Mouse (Mus musculus) A20 (cell line): Measurements from ENCODE around the gene Tmod3.

Experiments used
- DNase-seq: peaks from one replicate; pipeline ENCODE4 v3.0.0-alpha.2; 2011; ENCODE audit warnings: low read depth, low spot score

Gene Tmod3

GRCm38 (mm10) chr9:75559512-75560012 lies at the start of gene Tmod3:
TSS of gene Tmod3 (minus strand) at chr9:75559657.
- peak; percentile 95 for DNase-seq

- no peak for DNase-seq
Measured at GRCm38 (mm10) chr9:75607496-75607895, 48.0 kb upstream of the Tmod3 start.

GRCm38 (mm10) chr9:75601510-75601909 lies 42.1 kb upstream of the Tmod3 start:
- DNase-seq = no peak

GRCm38 (mm10) chr9:75600166-75600934 lies 40.9 kb upstream of the Tmod3 start:
- DNase-seq = no peak

GRCm38 (mm10) chr9:75599191-75599841 lies 39.9 kb upstream of the Tmod3 start:
- DNase-seq = peak; percentile 8

- DNase-seq = no peak
Measured at GRCm38 (mm10) chr9:75597596-75597995, 38.1 kb upstream of the Tmod3 start.

- no peak for DNase-seq
Measured at GRCm38 (mm10) chr9:75597036-75597435, 37.6 kb upstream of the Tmod3 start.

GRCm38 (mm10) chr9:75593481-75593880 lies 34.0 kb upstream of the Tmod3 start:
- DNase-seq = no peak

GRCm38 (mm10) chr9:75589850-75590790 lies 30.7 kb upstream of the Tmod3 start:
- DNase-seq = no peak

- DNase-seq = peak; percentile 51
Measured at GRCm38 (mm10) chr9:75581694-75582350, 22.4 kb upstream of the Tmod3 start.

GRCm38 (mm10) chr9:75579321-75579720 lies 19.9 kb upstream of the Tmod3 start:
- DNase-seq = no peak

- no peak for DNase-seq
Measured at GRCm38 (mm10) chr9:75571036-75571942, 11.8 kb upstream of the Tmod3 start.

GRCm38 (mm10) chr9:75568399-75568798 lies 8.9 kb upstream of the Tmod3 start:
- peak; percentile 38 for DNase-seq

GRCm38 (mm10) chr9:75564892-75565291 lies 5.4 kb upstream of the Tmod3 start:
- DNase-seq = no peak

- no peak for DNase-seq
Measured at GRCm38 (mm10) chr9:75563622-75564021, 4.2 kb upstream of the Tmod3 start.

- no peak for DNase-seq
Measured at GRCm38 (mm10) chr9:75563176-75563575, 3.7 kb upstream of the Tmod3 start.

GRCm38 (mm10) chr9:75561040-75561669 lies 1.7 kb upstream of the Tmod3 start:
- DNase-seq = no peak

GRCm38 (mm10) chr9:75560353-75560752 lies 896 bp upstream of the Tmod3 start:
- DNase-seq = no peak

- DNase-seq = peak; percentile 68
Measured at GRCm38 (mm10) chr9:75558812-75559511, 495 bp downstream of the Tmod3 start.
